Mouse (Mus musculus): Measurements from ENCODE around the gene Ncf1. TPM values are rescaled to one million over a fixed set of nuclear protein-coding genes. Genes with fewer than 3 reads are reported as not detected.

Ncf1 gene
- total RNA-seq (2021) = 1 to 10 TPM; 6.7 to 9.2 TPM
- long read RNA-seq, experiment 1, transcript Ncf1-202 (11 exons, 2,721 nt) = major isoform, 5 of 8 reads
- long read RNA-seq, experiment 1, partial matches to known transcripts = 1 of 8 reads
- long read RNA-seq, experiment 1, other reads (novel, unspliced or antisense) = 2 of 8 reads
- long read RNA-seq, experiment 2, partial matches to known transcripts = 4 of 9 reads
- long read RNA-seq, experiment 2, other reads (novel, unspliced or antisense) = 1 of 9 reads

DNA sequence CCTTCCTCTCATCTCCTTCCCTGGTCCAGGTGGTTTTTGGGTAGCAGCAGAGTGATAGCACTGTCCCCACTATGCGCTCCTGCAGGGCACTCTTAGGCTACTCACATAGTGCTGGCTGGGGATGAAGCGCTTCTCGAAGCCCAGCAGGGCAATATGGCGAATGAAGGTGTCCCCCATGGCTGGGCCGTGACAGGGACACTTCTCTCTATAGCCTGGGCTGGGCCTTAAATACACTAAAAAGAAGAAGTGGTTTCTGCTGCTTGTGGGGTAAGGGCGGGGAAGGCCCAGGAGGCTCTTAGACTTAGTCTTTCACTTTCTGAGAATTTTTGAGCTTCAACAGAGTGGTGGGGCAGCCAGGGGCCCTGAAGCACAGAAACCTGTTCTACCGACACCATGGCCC, at the start of gene Ncf1:
Ncf1 (minus strand) TSS at position 235 of the 400 bp plus-strand sequence.
- intact Hi-C loops (cut with DNase I) = no loop called here
- DNase-seq (ENCODE audit: low spot score in 2 of 2) = no peak

DNA sequence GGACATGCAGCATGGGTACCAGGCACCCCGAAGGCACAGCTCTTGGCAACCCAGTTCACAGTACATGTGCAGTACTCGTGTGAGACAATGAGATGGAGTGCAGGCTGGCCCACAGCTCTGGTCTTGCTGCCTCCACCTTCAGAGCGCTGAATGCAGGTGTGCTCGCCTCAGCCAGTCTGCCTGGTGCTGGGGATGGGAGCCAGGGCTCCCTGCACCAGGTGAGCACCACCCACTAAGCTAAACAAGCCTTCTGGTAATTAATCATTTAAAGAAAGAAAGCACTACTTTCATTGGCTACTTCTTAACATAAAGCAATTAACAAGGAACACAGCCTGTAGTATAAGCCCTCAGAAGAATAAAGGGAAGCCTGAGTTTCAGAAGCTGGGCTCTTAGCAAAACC, 47.7 kb upstream of the Ncf1 start:
- intact Hi-C loops (cut with DNase I) = no loop called here
- DNase-seq (ENCODE audit: low spot score in 2 of 2) = no peak

DNA sequence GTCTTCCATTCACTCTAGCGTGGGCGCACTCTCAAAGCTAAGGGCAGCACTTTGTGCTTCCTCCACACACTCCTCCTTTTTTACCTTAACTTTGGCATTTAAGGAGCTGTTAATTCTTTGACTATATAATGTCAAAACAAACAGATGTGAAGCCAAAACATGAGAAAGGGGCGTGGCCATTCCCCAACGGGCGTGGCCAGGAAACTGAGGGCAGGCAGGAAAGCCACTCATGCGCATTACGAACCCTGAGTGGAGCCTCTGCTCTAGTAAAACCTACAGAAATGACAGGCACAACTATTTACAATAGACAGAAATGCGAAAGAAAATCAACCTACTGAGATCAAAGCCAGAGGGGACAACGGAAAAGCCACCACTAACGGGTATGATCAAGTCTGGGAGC, 46.1 kb upstream of the Ncf1 start:
- no peak for DNase-seq (ENCODE audit: low spot score in 2 of 2)
- intact Hi-C loops (cut with DNase I) = no loop called here

DNA sequence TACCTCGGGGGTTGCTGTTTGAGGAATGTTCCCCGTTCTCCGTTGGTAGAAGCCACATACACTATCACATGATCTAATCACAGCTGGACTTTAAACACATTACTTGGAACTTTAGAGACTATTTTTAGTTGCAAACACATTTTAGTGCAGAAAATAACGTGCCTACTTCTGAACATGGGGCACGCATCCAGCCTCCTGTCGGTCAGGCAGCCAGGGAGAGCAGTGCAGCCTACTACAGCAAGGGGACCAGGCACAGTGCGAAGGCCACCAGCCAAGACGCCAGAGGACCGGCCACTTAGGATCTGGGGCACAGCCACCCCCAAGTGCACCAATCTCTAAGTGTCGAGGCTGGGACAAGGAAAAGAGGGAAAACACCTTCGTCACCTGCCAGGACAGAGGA, 45.6 kb upstream of the Ncf1 start:
- peak in 1 of 2 experiments; percentile 69 for DNase-seq (ENCODE audit: low spot score in 2 of 2)
- intact Hi-C loops (cut with DNase I) = no loop called here

DNA sequence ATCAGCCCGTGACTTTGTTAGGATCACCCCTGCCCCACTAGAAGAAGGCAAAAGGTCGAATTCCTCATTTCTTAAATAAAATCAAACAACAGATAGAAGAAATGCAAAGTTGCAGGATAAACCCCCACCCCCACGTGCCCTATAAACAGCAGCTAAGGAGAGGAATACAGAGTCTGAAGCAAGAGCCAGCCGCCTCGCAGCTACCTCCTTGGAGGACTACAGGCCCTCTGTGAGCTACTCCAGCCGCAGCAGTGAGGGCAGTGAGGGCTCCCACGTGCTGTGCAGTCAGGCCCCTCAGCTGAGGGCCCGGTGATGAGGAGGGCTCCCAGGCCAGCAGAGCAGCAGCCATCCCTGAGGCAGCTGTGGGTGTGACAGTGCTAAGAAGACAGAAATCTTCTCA, 44.3 kb upstream of the Ncf1 start:
- intact Hi-C loops (cut with DNase I) = no loop called here
- no peak for DNase-seq (ENCODE audit: low spot score in 2 of 2)

DNA sequence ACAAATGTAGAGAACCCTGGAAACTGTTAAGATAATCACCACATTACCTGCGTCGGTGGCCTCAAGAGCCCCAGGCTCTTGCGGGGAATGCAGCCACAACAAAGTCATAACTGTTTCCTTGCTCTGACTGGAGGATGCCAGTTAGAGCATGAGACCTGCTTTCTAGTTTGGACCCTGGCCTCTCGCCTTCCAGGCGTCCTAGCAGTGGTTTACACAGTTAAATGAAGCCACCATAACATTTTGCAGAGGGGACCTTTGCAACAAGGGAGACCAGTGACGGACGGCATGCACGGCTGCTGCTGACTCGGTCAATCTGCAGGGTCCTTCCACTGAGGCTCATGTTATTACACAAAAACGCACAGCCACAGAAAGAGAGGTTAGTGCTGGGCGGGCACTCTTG, 43.3 kb upstream of the Ncf1 start:
- no peak for DNase-seq (ENCODE audit: low spot score in 2 of 2)
- intact Hi-C loops (cut with DNase I) = no loop called here

DNA sequence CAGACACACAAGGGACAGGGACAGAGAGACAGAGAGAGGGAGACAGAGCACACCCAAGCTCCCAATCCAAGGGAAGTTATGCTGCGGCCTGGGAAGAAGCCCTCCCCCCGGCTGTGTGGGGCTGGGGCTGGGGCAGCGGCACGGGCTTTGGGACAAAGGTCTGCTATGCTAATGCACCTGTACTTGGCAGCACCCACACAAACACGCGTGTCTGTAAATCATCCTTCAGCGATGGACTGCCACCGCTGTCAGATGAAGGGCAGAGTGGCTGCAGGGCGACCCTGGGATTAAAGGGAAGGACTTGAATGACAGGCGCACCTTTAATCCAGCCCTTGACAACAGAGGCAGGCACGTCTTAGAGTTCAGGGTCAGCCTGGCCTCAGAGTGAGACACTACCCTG, 42.0 kb upstream of the Ncf1 start:
- intact Hi-C loops (cut with DNase I) = no loop called here
- DNase-seq (ENCODE audit: low spot score in 2 of 2) = no peak

DNA sequence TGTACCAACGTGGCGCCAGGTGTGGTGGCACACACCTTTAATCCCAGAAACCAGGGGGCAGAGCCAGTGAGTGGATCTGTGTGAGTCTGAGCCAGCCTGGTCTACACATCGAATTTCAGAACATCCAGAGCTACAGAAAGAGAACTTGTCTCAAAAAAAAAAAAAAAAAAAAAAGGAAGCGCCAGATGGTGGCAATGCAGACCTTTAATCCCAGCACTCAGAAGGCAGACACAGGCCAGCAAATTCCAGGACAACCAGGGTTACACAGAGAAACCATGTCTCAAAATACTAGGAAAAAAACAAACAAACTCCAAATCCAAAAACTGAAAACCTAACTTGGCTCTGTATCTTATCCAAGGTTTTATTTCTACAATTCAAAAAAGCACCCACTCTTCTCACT, 41.1 kb upstream of the Ncf1 start:
- intact Hi-C loops (cut with DNase I) = no loop called here
- no peak for DNase-seq (ENCODE audit: low spot score in 2 of 2)

DNA sequence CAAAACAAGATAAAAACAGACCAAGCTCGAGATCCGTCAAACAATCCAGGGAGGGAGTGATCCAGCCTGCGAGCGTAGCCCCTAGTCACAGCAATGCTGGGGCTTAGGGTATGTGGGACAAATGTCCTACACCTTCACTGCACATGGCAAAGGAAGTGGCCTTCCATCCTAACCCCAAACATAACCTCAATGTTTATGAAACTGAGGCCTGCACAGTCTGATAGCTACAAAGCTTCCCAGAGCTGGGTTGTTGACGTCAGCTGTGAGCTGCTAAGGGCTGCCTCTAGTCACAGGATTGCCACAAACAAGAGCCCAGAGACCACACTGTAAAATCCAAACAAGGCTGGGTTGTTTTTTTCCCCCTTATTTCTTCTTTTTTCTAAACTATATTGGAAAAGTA, 40.3 kb upstream of the Ncf1 start:
- no peak for DNase-seq (ENCODE audit: low spot score in 2 of 2)
- intact Hi-C loops (cut with DNase I) = no loop called here

DNA sequence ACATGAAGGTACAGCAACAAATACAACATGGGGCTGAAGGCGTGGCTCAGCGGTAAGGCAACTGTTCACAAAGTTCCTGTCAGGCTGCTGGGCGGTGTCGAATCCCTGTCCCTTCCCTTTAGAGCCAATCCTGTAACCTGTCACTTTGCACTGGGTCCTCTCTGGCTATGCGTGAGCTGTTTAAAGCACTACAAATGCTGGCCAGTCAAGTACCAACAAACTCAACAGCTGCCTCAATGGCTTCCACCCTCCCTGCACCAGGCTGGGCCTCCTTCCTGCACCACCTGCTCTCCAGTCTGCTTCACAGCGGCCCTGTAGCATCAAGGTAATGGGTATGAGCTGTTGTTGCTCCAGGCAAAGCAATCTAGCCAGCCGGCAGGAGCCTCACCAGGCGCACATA, 39.3 kb upstream of the Ncf1 start:
- DNase-seq (ENCODE audit: low spot score in 2 of 2) = no peak
- intact Hi-C loops (cut with DNase I) = no loop called here

DNA sequence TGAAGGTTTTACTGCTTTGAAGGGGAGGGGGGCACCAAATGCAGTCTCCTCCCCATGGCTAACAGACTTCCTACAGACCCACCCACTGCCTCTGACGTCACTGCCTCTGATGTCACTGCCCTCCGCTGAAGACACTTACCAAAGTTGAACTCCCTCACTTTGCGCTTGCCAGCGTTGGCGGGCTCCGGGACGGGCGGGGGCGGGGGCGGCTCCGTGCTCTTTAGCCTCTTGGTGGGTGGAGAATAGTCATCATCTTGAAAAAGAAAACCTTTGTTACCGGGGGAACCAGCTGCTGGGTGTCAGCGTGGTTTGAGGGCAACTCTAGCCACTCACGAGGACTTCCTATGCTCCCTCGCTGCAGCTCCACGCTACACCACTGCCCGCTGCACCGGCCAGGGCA, 37.0 kb upstream of the Ncf1 start:
- intact Hi-C loops (cut with DNase I) = no loop called here
- no peak for DNase-seq (ENCODE audit: low spot score in 2 of 2)

DNA sequence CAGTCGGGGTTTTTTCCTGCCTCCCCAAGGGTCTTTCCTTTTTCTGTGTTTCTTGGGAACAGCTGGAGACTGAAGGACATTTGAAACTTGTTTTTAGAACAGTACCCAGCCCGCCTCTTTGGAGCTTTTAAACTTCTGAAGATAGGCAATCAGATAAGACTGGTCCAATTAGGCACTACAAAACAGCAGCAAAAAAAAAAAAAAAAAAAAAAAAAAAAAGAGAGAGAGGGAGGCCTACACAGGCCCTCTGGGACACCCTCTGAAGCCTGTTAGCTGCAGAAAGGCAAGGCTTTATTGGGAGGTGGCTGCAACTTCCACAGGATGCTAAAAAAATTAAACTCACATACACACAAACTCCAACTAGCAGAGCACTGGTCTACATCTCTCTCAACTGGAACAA, 36.5 kb upstream of the Ncf1 start:
- intact Hi-C loops (cut with DNase I) = no loop called here
- no peak for DNase-seq (ENCODE audit: low spot score in 2 of 2)

DNA sequence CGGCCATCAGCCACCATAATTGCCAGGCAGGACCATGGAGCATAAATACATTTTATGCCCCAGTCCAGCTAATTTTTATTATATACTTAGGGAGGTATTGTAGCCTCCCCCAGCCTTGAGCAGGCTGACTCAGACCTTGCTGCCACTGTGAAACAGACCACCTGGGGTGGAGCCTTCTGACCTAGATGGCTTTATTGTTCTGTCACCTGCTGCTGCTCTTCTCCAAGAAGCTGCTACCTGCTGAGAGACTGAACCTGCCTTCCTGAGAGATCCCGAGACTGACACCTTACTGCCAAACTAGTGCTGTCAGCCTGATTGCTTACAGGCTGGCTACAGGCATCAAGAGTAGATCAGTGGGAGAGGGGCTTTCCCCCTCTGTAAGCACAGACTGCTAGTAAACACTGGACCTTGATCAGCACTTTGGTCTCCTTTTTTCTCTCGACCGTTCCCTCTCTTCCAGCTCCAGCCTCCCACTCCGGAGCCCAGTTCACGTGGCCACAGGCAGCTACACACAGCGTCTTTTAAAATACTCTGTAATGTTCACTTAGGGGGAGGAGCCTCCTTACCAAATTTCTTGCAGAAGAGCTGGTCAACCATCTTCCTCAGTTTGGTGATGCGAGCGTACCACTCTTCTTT, 30.7 kb upstream of the Ncf1 start:
- intact Hi-C loops (cut with DNase I) = no loop called here
- no peak for DNase-seq (ENCODE audit: low spot score in 2 of 2)

DNA sequence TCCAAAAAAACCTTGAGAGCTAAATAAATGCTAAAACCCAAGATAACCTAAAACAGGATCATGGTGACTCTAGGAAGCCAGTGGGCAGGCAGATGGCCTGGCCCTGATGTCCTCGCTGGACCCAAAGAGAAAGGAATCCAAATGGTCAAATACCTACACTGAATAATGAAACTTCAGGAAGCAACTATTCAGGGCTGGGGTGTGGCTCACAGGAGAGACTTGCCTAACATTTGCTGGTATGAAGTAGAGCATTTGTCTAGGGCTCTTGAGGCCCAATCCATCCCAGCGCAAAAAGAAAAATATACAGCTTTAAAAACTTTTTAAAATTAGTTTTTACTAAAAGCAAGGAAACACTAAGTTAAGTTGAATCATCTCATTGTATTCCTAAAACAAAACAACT, 29.5 kb upstream of the Ncf1 start:
- intact Hi-C loops (cut with DNase I) = loop anchor here (10.0 kb wide), 1 partner anchor 86 kb away; no protein-coding TSS in a partner anchor
- no peak for DNase-seq (ENCODE audit: low spot score in 2 of 2)

DNA sequence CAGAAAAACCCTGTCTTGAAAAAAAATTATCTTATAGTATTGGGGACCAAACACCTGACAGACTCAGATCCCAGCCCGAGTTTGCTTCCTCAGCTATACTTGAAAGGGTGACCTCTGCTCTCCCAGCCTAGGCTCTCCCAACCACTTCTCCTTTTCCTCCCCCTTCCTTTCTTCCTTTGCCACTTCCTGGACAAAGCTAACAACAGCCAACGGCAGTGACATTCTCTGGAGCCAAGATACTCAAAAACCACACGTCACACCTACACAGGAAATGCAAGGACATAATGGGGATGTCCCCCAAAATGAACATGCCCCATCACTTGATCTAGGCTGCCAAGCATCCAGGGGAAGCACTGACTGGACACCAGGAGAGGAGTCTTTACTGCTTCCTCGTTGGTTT, 29.0 kb upstream of the Ncf1 start:
- intact Hi-C loops (cut with DNase I) = loop anchor here (10.0 kb wide), 1 partner anchor 86 kb away; no protein-coding TSS in a partner anchor

DNA sequence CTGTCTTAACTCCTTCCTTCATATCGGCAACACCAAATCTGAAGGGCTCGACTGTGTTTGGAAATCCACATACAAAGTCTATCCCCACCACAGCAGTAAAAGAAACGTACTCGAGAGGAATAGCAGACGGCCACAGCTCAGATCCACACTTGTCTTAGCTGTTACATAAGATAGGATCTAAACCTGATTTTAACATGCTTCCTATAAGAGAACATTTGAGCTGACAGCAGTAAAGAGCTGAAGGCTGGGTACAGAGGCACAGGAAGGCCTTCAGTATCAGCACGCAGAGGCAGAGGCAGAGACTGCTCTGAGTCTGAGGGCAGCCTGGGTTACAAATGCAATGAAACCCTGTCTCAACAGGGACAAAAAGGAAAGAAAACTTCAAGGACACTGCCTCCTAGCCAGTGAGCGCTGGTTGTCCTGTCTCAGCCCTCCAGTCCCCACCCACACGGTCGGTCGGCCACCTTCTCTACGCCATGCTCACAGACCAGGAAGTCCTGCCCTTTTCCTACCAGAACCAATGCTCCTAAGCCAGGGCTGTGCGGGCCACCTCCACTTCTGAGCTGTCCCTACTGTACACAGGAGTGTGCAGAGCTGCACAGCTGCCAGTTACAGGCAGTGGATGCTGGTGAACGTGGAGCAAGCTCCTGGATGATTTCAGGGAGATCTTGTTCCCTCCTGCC, 28.1 kb upstream of the Ncf1 start:
- intact Hi-C loops (cut with DNase I) = loop anchor here (10.0 kb wide), 1 partner anchor 87 kb away; no protein-coding TSS in a partner anchor
- DNase-seq (ENCODE audit: low spot score in 2 of 2) = no peak

More for the DNA sequence above, 29.0 kb upstream of the Ncf1 start:
- DNase-seq (ENCODE audit: low spot score in 2 of 2) = no peak

DNA sequence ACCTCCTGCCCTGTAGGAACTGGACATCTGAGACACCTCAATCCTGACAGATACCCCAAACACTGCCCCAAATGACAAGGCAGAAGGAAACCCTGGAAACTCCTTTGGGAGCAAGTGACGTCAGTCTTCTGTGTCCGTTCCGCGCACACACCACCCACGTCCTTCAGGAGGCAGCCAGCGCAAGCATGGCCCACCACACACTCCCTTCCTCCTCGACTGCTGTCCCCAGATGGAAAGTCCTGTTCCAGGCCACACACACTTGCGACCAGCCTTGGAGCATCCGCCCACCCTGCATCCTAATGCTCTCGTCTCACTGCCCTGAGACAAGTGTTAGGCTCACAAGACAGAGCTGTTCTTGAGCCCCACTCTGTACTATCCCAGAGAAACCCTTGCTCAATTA, 25.9 kb upstream of the Ncf1 start:
- DNase-seq (ENCODE audit: low spot score in 2 of 2) = peak; percentile 49 to 62
- intact Hi-C loops (cut with DNase I) = loop anchor here (10.0 kb wide), 1 partner anchor 90 kb away; no protein-coding TSS in a partner anchor

DNA sequence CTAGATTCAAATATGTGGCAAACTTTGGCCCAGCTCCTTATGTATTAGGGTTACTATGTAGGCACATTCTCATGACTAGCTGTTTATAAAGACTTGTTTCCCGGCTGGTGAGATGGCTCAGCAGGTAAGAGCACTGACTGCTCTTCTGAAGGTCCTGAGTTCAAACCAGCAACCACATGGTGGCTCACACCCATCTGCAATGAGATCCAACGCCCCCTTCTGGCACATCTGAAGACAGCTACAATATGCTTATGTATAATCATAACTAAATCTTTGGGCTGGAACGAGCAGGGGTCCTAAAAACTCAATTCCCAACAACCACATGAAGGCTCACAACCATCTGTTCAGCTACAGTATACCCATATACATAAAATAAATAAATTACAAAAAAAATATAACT, 24.4 kb upstream of the Ncf1 start:
- intact Hi-C loops (cut with DNase I) = loop anchor here (10.0 kb wide), 1 partner anchor 91 kb away; no protein-coding TSS in a partner anchor
- DNase-seq (ENCODE audit: low spot score in 2 of 2) = no peak

DNA sequence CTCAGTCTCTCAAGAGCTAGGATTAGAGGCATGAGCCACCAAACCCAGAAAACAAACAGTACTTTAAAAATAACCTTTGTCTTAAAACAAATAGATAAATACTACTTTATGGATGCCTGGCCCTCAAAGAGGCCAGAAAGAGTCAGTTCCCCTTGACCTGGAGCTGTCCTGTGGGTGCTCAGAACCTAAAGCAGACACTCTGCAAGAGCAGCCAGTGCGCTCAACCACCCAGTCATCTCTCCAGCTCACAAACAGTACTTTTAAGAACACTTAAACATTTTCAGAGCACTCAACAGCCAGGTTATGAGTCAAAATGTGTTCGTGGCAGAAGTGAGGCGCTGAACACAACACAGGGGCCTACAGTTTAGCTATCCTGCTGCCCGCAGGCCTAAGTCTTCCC, 21.7 kb upstream of the Ncf1 start:
- no peak for DNase-seq (ENCODE audit: low spot score in 2 of 2)
- intact Hi-C loops (cut with DNase I) = loop anchor here (10.0 kb wide), 1 partner anchor 94 kb away; no protein-coding TSS in a partner anchor

DNA sequence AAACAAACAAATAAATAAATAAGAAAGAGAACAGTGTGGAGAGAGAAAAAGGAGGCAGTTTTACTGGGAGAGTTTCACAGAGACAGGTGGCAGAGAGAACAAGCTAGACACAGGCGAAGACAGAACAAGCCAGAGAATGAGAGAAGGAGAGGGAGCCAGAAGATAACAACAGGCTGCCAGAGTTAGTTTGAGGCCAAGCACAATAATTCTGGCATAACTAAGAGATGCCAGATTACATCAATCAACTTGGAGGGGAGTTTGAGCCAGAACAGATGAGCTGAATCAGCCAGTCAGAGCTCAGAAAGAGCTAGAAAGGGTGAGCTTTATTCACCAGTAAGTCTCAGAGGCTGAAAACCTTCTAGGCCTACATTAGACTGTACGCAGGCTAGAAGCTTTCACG, 21.2 kb upstream of the Ncf1 start:
- intact Hi-C loops (cut with DNase I) = loop anchor here (10.0 kb wide), 1 partner anchor 94 kb away; no protein-coding TSS in a partner anchor
- no peak for DNase-seq (ENCODE audit: low spot score in 2 of 2)

DNA sequence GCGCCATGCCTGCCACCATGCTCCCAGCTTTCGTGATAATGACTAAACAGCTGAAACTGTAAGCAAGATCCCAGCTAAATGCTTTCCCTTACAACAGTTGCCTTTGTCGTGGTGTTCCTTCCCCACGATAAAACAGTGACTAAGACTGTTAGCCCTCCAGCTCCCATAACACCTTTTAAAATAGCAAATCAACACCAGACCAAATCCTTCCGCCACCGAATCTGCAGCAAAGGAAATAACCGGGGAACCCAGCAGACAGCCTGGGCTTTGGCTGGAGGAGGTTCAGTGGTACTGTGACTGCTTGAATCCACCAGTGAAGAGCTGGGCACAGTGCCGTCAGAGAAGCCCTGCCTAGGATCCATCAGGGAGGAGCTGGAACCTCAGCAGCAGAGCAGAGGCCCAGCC, 19.8 kb upstream of the Ncf1 start:
- DNase-seq (ENCODE audit: low spot score in 2 of 2) = peak; percentile 33 to 57

More for the DNA sequence above, 19.8 kb upstream of the Ncf1 start:
- intact Hi-C loops (cut with DNase I) = no loop called here

Data from left cerebral cortex, postnatal 14 days (tissue).